Mouse (Mus musculus): Measurements from ENCODE around the gene Stk32c.

GRCm38 (mm10) chr7:139188634-139189207, 24.4 kb downstream of the Stk32c start:
- TF ChIP-seq CTCF (IDR thresholded peaks at IDR 0.05; ENCODE audit: control insufficient read depth, insufficient read depth, insufficient replicate concordance, low read depth, low read length) (no peak), POLR2A (IDR thresholded peaks at IDR 0.05; ENCODE audit: control insufficient read depth, low read depth, low read length) (no peak)
